Comparison of ENCODE assay signal across 8 mouse cellular contexts in genomic region chr11:116580711-116581375, GRCm38 (mm10). TPM values are rescaled to one million over a fixed set of nuclear protein-coding genes. Genes with fewer than 3 reads are reported as not detected.
A peak's percentile ranks its signal among the peaks of the same experiment; 100 is the strongest.
DNase-seq lines count a peak whose midpoint lies in the region; ATAC-seq and TF ChIP-seq lines count a peak whose summit lies in the region.

No protein-coding gene starts in this region.

- H3K9ac ChIP-seq in CH12.LX (ENCODE audit: insufficient read depth, low read depth): peak overlapping the region; percentile 80
- peak overlapping the region; percentile 92 for H3K9ac ChIP-seq in embryonic facial prominence, embryonic 14.5 days (ENCODE audit: low read depth, low read length)
- peak overlapping the region; percentile 87 for H3K9ac ChIP-seq in heart, embryonic 15.5 days
- peak overlapping the region; percentile 89 for H3K9ac ChIP-seq in lung, embryonic 16.5 days (ENCODE audit: low read length)

- peak overlapping the region; percentile 83 to 96 (median 93) for H3K4me3 ChIP-seq in CH12.LX (replicated peaks in 1 of 3; ENCODE audit: low read depth in 2 of 3, low read length in 2 of 3, poor library complexity in 1 of 3)
- peak overlapping the region; percentile 98 for H3K4me3 ChIP-seq in embryonic facial prominence, embryonic 14.5 days (ENCODE audit: low read depth, low read length)
- peak overlapping the region; percentile 83 for H3K4me3 ChIP-seq in heart, embryonic 15.5 days
- H3K4me3 ChIP-seq in lung, embryonic 16.5 days (ENCODE audit: low read length): peak overlapping the region; percentile 93
- peak overlapping the region; percentile 97 for H3K4me3 ChIP-seq in olfactory bulb, adult 2 months (ENCODE audit: insufficient read depth, low read depth, low read length)

- TF ChIP-seq CTCF in CH12.LX (conservative IDR thresholded peaks at IDR 0.05 in 1 of 2, IDR thresholded peaks at IDR 0.05 in 1 of 2; ENCODE audit: low read depth in 2 of 2, low read length in 2 of 2): no peak
- TF ChIP-seq CTCF in olfactory bulb, adult 2 months (IDR thresholded peaks at IDR 0.05; ENCODE audit: insufficient read depth, low read depth, low read length): no peak

- TF ChIP-seq RAD21 in CH12.LX (IDR thresholded peaks at IDR 0.05; ENCODE audit: low read depth, low read length): no peak

- H3K27me3 ChIP-seq in CH12.LX (replicated peaks): peaks cover 2% of the 10 kb centered on the region
- H3K27me3 ChIP-seq in embryonic facial prominence, embryonic 14.5 days (replicated peaks; ENCODE audit: control insufficient read depth, insufficient read depth, low read length): no peaks in the 10 kb centered on the region
- no peaks in the 10 kb centered on the region for H3K27me3 ChIP-seq in heart, embryonic 15.5 days
- H3K27me3 ChIP-seq in lung, embryonic 16.5 days (ENCODE audit: control insufficient read depth, insufficient read depth, low read depth, low read length): no peaks in the 10 kb centered on the region

- peak; percentile 81 for ATAC-seq in embryonic facial prominence, embryonic 14.5 days (ENCODE audit: low read depth)
- peak; percentile 74 for ATAC-seq in heart, embryonic 15.5 days (replicated peaks; ENCODE audit: insufficient number of reproducible peaks, insufficient read depth, low FRiP score, low read depth)
- peak; percentile 76 for ATAC-seq in lung, embryonic 16.5 days (ENCODE audit: low read depth)

- peaks cover 0 to 37% of the 10 kb centered on the region in 2 experiments; a peak in 3 of 4 replicates for H3K4me1 ChIP-seq in CH12.LX (ENCODE audit: control insufficient read depth in 1 of 2, insufficient read depth in 2 of 2)
- H3K4me1 ChIP-seq in embryonic facial prominence, embryonic 14.5 days (ENCODE audit: control insufficient read depth, insufficient read depth, low read length): peaks cover 11% of the 10 kb centered on the region
- H3K4me1 ChIP-seq in heart, embryonic 15.5 days (replicated peaks): peaks cover 22% of the 10 kb centered on the region
- H3K4me1 ChIP-seq in lung, embryonic 16.5 days (replicated peaks; ENCODE audit: control insufficient read depth, insufficient read depth, low read length): peaks cover 12% of the 10 kb centered on the region
- peaks cover 18% of the 10 kb centered on the region for H3K4me1 ChIP-seq in olfactory bulb, adult 2 months (ENCODE audit: control insufficient read depth, insufficient read depth, low read length)

- H3K79me2 ChIP-seq in CH12.LX (replicated peaks; ENCODE audit: control insufficient read depth, extremely low read depth, insufficient read depth, poor library complexity, severe bottlenecking): peaks cover 24% of the 10 kb centered on the region

- TF ChIP-seq EP300 in CH12.LX (IDR thresholded peaks at IDR 0.05; ENCODE audit: low read length): no peak

- peak; percentile 42 for DNase-seq in CH12.LX (ENCODE audit: extremely low read depth)
- peak; percentile 69 to 76 for DNase-seq in adrenal gland, postnatal 36 days
- peak; percentile 44 for DNase-seq in embryonic facial prominence, embryonic 14.5 days (ENCODE audit: low spot score)
- DNase-seq in kidney, postnatal 36 days: peak; percentile 32 to 70
- peak; percentile 28 to 42 for DNase-seq in thymus, adult 18-20 months

- H3K36me3 ChIP-seq in CH12.LX (replicated peaks in 1 of 2; ENCODE audit: control insufficient read depth in 1 of 2, insufficient read depth in 1 of 2, low read length in 1 of 2): peaks cover 0 to 27% of the 10 kb centered on the region in 2 experiments
- no peaks in the 10 kb centered on the region for H3K36me3 ChIP-seq in embryonic facial prominence, embryonic 14.5 days (ENCODE audit: control insufficient read depth, insufficient read depth, low read length)
- no peaks in the 10 kb centered on the region for H3K36me3 ChIP-seq in heart, embryonic 15.5 days
- H3K36me3 ChIP-seq in lung, embryonic 16.5 days (ENCODE audit: control insufficient read depth, insufficient read depth, low read length): no peaks in the 10 kb centered on the region

- H3K4me2 ChIP-seq in CH12.LX (ENCODE audit: insufficient read depth, low read depth, poor library complexity, severe bottlenecking): peak overlapping the region; percentile 77
- peak overlapping the region; percentile 88 for H3K4me2 ChIP-seq in embryonic facial prominence, embryonic 14.5 days (ENCODE audit: low read depth, low read length)
- H3K4me2 ChIP-seq in heart, embryonic 15.5 days: peak overlapping the region; percentile 93
- H3K4me2 ChIP-seq in lung, embryonic 16.5 days (ENCODE audit: low read depth, low read length): peak overlapping the region; percentile 95

- no peaks in the 10 kb centered on the region for H3K9me3 ChIP-seq in CH12.LX (replicated peaks; ENCODE audit: low read length)
- H3K9me3 ChIP-seq in embryonic facial prominence, embryonic 14.5 days (ENCODE audit: control insufficient read depth, low read length): no peaks in the 10 kb centered on the region
- H3K9me3 ChIP-seq in heart, embryonic 15.5 days (replicated peaks): no peaks in the 10 kb centered on the region
- no peaks in the 10 kb centered on the region for H3K9me3 ChIP-seq in lung, embryonic 16.5 days (ENCODE audit: control insufficient read depth, low read length)

- peak overlapping the region; percentile 32 for H3K27ac ChIP-seq in CH12.LX (ENCODE audit: insufficient read depth, low read depth)
- H3K27ac ChIP-seq in embryonic facial prominence, embryonic 14.5 days (replicated peaks; ENCODE audit: low read depth, low read length): peak overlapping the region; percentile 91
- peak overlapping the region; percentile 83 for H3K27ac ChIP-seq in heart, embryonic 15.5 days
- H3K27ac ChIP-seq in lung, embryonic 16.5 days (ENCODE audit: low read length): peak overlapping the region; percentile 57
- peak overlapping the region; percentile 85 for H3K27ac ChIP-seq in olfactory bulb, adult 2 months (ENCODE audit: insufficient read depth, low read depth, low read length)

- no peak for TF ChIP-seq POLR2A in CH12.LX (IDR thresholded peaks at IDR 0.05; ENCODE audit: low read depth, low read length)
- TF ChIP-seq POLR2A in olfactory bulb, adult 2 months (IDR thresholded peaks at IDR 0.05; ENCODE audit: insufficient read depth, low read depth, low read length): no peak

- in situ Hi-C loops in CH12.LX (cut with MboI; ENCODE audit: low pct_ligation_motif_present, low pct_unique_long_range_greater_than_20kb, low sequenced_read_pairs): no loop called here

- WGBS in embryonic facial prominence, embryonic 14.5 days: 1% methylated on average over 58 of the region's 91 CpGs
- under 1% methylated on average over 90 of the region's 91 CpGs for WGBS in heart, embryonic 15.5 days
- WGBS in lung, embryonic 16.5 days: under 1% methylated on average over 78 of the region's 91 CpGs
- WGBS in olfactory bulb, adult 2 months: 2% methylated on average over 89 of the region's 91 CpGs

- dilution Hi-C loops in CH12.LX (cut with MboI; ENCODE audit: extremely low pct_ligation_motif_present, extremely low pct_unique_long_range_greater_than_20kb, low sequenced_read_pairs): no loop called here

TF ChIP-seq in CH12.LX, 34 proteins besides CTCF, POLR2A, EP300 and RAD21 (continues in another document):
- TF ChIP-seq TCF12 (IDR thresholded peaks at IDR 0.05; ENCODE audit: low read depth, low read length) (peak; percentile 56; the same call in 1 of the 2 replicates), GABPA (IDR thresholded peaks at IDR 0.05; ENCODE audit: insufficient replicate concordance, low read depth, low read length) (no peak), USF1 (IDR thresholded peaks at IDR 0.05; ENCODE audit: low read depth, low read length) (no peak)

RNA-seq across cellular contexts. Expression of gene Ube2o, which starts 0.4 kb away (rescaled TPM):
- total RNA-seq in CH12.LX (2012; rRNA removed): 37.6 and 42.8 TPM in 2 replicates
- total RNA-seq in CH12.LX (2014; rRNA removed): 12.6 and 12.7 TPM in 2 replicates
- polyA plus RNA-seq in CH12.LX (2012; ENCODE audit: insufficient read length, low read depth): 50.5 and 61.7 TPM in 2 replicates
- total RNA-seq in adrenal gland, postnatal 36 days (2021): 10 to 100 TPM; 26.6 to 29.3 TPM
- polyA plus RNA-seq in embryonic facial prominence, embryonic 14.5 days (2014; fragmentation: Nextera tagmentation; extraction: Ambion mirVana): 15.4 and 17.4 TPM in 2 replicates
- polyA plus RNA-seq in heart, embryonic 15.5 days (2015; fragmentation: Nextera tagmentation; extraction: Ambion mirVana): 14.4 and 20.7 TPM in 2 replicates
- 5.2 and 5.8 TPM in 2 replicates for polyA plus RNA-seq in lung, embryonic 16.5 days (2015; fragmentation: Nextera tagmentation; extraction: Ambion mirVana)
- not detected in 2 replicates for polyA plus RNA-seq in olfactory bulb, adult 2 months (2012; ENCODE audit: insufficient read depth, insufficient read length, low replicate concordance, missing spikeins)

RNA-seq across cellular contexts. Expression of gene Aanat, which starts 5.4 kb away (rescaled TPM):
- total RNA-seq in CH12.LX (2012; rRNA removed) (not detected in 2 replicates), CH12.LX (2014; rRNA removed) (not detected in 2 replicates)
- not detected in 2 replicates for polyA plus RNA-seq in CH12.LX (2012; ENCODE audit: insufficient read length, low read depth)
- not detected for total RNA-seq in adrenal gland, postnatal 36 days (2021)
- polyA plus RNA-seq in embryonic facial prominence, embryonic 14.5 days (2014; fragmentation: Nextera tagmentation; extraction: Ambion mirVana): not detected in 2 replicates
- not detected in 2 replicates for polyA plus RNA-seq in heart, embryonic 15.5 days (2015; fragmentation: Nextera tagmentation; extraction: Ambion mirVana)
- polyA plus RNA-seq in lung, embryonic 16.5 days (2015; fragmentation: Nextera tagmentation; extraction: Ambion mirVana): not detected in 2 replicates
- not detected in 2 replicates for polyA plus RNA-seq in olfactory bulb, adult 2 months (2012; ENCODE audit: insufficient read depth, insufficient read length, low replicate concordance, missing spikeins)

RNA-seq across cellular contexts. Expression of gene Rhbdf2, which starts 46.0 kb away (rescaled TPM):
- total RNA-seq in CH12.LX (2012; rRNA removed) (8.5 and 12.1 TPM in 2 replicates), CH12.LX (2014; rRNA removed) (3.1 and 3.4 TPM in 2 replicates)
- polyA plus RNA-seq in CH12.LX (2012; ENCODE audit: insufficient read length, low read depth): 11.8 and 14.7 TPM in 2 replicates
- total RNA-seq in adrenal gland, postnatal 36 days (2021): 10 to 100 TPM; 12.5 to 17.5 TPM
- 3.6 and 4.4 TPM in 2 replicates for polyA plus RNA-seq in embryonic facial prominence, embryonic 14.5 days (2014; fragmentation: Nextera tagmentation; extraction: Ambion mirVana)
- 6.7 and 10.4 TPM in 2 replicates for polyA plus RNA-seq in heart, embryonic 15.5 days (2015; fragmentation: Nextera tagmentation; extraction: Ambion mirVana)
- 17.9 and 19.6 TPM in 2 replicates for polyA plus RNA-seq in lung, embryonic 16.5 days (2015; fragmentation: Nextera tagmentation; extraction: Ambion mirVana)
- not detected in 2 replicates for polyA plus RNA-seq in olfactory bulb, adult 2 months (2012; ENCODE audit: insufficient read depth, insufficient read length, low replicate concordance, missing spikeins)

RNA-seq across cellular contexts. Expression of gene Sphk1, which starts 50.1 kb away (rescaled TPM):
- total RNA-seq in CH12.LX (2012; rRNA removed): 0.84 and 2.1 TPM in 2 replicates
- 0.20 and 0.89 TPM in 2 replicates for total RNA-seq in CH12.LX (2014; rRNA removed)
- polyA plus RNA-seq in CH12.LX (2012; ENCODE audit: insufficient read length, low read depth): 0.26 and 0.50 TPM in 2 replicates
- 1 to 10 TPM; 1.7 to 3.4 TPM for total RNA-seq in adrenal gland, postnatal 36 days (2021)
- 7.8 and 8.4 TPM in 2 replicates for polyA plus RNA-seq in embryonic facial prominence, embryonic 14.5 days (2014; fragmentation: Nextera tagmentation; extraction: Ambion mirVana)
- polyA plus RNA-seq in heart, embryonic 15.5 days (2015; fragmentation: Nextera tagmentation; extraction: Ambion mirVana): 2.8 and 4.4 TPM in 2 replicates
- polyA plus RNA-seq in lung, embryonic 16.5 days (2015; fragmentation: Nextera tagmentation; extraction: Ambion mirVana): 7.0 and 9.6 TPM in 2 replicates
- not detected in 2 replicates for polyA plus RNA-seq in olfactory bulb, adult 2 months (2012; ENCODE audit: insufficient read depth, insufficient read length, low replicate concordance, missing spikeins)

Comparison
In these comparisons a context has a peak if more than half of its experiments do, and no peak if none do; other contexts are left out.
1. Peak in every context shown above with its lines: DNase-seq, ATAC-seq, H3K4me3 ChIP-seq and H3K27ac ChIP-seq.
2. H3K27ac ChIP-seq: peak in every context shown above with its lines; median percentile 91 in embryonic facial prominence, embryonic 14.5 days; 85 in olfactory bulb, adult 2 months; 83 in heart, embryonic 15.5 days; 57 in lung, embryonic 16.5 days; 32 in CH12.LX.